Mouse (Mus musculus): ENCODE measurements at regions not wholly inside any gene's neighbourhood (a gene's known extent, or its start where the extent isn't known, plus 50 kb on each side); places are given as distances from the start of the nearest gene placed in this dataset.
"Not testable (repeated sequence)": the region's sequence is repeated elsewhere in the genome, so short reads cannot be mapped to it uniquely, and the experiment has no call there.

DNA sequence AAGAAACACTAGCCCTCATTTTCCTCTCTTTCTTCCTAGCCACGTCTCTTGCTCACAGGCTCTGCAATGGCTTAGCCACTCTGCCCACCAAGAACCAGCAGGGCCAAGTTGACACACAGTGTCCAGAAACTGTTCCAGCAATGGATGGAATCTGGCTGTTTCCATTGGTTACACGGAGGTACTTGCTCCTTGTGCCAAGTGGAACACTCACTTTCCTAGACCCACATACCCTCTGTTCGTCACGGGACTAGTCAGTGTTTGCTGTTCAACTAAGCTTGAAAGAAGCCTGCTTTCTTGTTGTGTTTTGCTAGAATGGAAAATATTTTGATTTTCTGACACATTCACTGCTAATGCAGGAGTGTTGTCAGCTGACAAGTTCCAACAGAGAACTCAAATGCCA, 575.7 kb upstream of the Gulo start:
- no peak for DNase-seq (ENCODE audit: low spot score)

DNA sequence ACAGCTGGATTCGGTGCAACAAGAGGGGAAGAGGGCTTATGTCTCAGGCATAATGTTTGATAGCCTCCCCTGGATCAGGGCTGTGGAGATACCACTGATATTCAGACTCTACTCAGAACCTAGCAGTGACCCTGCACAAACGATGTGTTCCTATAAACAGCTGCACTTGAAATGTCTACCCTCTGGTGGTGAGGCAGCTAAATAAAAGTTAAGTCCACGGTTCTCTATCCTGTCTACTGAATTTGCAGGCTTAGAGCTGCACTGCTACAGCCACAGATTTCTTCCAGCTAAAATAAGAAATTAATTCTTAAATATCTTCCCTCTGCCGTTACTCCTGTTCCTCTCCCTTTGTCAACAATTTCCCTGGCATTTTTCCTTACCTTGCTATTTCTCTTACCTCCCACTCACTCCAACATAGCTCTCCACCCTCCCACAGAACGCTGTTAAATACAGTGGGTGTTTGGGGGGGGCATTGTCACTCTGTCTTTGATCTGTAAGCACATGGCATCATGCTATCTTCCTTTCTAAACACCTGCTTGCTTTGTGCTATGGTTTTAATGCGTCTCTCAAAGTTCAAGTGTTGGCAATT, 571.0 kb upstream of the Gulo start:
- no peak for DNase-seq (ENCODE audit: low spot score)

DNA sequence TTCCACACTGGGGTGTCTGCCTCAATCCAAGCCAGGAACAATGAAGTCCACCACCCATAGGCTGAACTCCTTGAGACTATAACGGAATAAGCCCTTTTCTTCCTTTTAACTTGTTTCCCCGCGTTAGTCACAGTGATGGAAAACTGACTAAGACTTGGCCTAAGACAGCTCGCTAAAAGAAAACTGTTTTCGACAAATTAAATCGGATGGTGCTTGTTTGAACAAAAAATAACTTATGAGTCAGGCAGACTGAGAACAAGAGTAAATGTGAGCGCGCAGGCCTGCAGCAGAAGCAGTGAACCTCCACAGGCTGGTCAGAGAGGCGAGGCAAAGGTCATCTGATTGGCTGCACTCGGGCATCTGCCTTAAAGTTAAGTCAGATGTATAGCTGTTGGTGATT, 557.6 kb upstream of the Gulo start:
- DNase-seq (ENCODE audit: low spot score), result peak; percentile 5

DNA sequence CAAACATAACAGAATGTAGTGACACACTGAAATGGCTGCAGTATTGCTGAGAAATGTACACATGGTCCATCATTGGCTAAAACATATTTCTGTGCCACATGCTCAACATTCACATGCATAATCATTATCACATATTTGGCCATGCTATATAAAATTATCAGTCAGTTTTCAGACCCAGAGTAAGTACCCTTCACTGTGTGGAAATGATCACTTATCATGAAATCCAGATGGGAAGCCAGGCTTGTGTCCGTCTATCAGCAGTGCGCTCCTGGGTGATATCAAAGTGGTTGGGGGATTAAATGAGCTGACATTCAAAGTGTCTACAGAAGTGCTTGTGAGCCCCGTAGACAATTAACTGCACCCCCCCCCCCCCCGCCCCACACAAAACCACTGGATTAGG, 553.7 kb upstream of the Gulo start:
- DNase-seq (ENCODE audit: low spot score), result no peak

DNA sequence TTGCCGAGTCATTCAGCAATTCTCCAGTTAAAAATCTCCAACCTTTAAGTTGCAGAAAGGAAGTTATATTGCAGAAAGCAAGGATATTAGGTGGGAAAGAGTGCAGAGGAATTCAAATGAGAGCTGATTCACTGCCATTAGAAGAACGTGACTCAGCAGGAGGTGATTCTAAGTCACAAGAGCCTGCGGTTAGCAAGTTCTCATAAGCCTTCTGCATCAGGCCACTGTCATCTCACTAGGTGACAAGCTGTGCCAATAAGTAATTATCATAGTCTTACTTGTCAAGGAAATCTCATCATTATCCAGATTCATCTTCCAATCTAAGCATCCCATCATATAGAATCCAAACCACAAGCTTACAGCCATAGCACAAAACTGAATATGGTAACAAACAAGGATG, 552.7 kb upstream of the Gulo start:
- no peak for DNase-seq (ENCODE audit: low spot score)

DNA sequence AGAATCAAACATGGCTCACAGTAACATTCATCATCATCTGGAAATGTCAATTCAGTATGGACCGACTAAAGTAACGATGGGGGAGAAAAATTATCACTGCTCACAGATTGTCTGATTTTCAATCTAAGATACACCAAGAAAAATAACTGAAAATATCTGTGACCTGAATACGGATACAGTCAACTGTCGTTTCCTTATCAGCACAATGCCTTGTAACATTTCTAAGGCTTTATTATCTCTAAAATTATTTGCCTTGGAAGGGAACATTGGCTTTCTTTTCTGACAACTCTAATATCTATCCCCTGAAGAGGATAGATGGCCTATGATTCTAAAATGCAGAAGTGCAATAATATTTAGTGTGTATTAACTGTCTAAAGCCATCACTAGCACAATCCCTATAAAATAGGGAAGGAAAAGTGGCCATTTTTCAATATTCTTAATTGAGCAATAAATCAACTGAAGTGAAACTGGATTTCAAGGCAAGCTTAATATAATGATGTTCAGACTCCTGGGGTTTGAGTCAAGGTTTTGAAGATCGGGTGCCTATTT, 552.1 kb upstream of the Gulo start:
- DNase-seq (ENCODE audit: low spot score), result no peak

DNA sequence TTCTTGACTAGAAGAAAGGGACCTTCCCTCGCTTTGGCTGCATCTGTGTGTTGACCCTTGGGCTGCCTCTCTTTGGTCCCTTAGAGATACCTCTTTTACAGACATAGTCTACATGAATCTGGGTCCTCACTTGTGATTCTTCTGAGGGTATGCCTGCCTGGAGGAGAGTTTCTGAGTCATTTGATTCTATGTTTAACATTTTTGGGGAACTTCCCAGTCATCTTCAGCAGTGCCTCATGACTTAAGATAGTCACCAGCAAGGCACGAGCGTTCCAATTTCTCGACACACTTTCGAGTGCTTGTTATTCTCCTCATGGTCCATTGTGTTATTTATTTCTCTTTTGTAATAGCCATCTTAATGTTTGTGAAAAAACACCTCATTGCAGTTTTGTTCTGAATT, 549.4 kb upstream of the Gulo start:
- no peak for DNase-seq (ENCODE audit: low spot score)

DNA sequence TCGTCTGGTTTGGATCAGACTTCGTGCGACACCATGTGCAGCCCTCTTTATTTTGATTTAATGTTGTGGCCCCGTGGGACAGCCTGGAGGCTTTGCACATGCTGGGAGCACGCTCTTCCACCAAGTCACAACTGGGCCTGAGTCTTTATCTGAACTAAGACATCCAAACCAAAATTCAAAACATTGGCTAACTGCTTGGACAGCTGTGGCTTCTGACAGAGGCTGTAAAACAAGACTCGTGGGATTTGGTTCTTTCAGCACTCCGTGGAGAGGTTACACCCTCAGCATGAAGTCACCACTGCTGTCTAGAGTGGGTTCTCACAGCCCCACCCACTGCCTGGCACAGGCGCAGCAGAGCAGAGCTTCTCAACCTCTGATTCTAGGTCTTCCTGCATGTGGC, 548.6 kb upstream of the Gulo start:
- DNase-seq (ENCODE audit: low spot score), result no peak

DNA sequence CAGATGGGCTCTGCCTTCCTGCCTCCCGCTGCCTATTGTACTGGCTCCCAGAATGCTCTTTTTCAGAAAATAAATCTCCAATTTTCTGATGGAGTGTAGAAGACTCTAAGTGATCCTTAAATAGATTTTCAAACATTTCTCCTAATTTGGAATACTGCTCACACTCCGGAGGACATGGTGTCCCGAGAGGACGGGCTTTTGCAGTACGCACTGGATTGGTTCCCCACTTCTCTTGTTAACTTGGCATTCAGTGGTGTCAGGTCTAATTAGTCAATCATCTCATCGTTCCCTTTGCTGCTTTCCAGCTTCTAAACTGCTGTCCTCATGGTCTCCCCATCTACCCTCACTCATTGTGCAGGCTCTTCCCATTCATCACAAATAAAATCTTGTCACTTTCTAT, 529.5 kb upstream of the Gulo start:
- no peak for DNase-seq (ENCODE audit: low spot score)

DNA sequence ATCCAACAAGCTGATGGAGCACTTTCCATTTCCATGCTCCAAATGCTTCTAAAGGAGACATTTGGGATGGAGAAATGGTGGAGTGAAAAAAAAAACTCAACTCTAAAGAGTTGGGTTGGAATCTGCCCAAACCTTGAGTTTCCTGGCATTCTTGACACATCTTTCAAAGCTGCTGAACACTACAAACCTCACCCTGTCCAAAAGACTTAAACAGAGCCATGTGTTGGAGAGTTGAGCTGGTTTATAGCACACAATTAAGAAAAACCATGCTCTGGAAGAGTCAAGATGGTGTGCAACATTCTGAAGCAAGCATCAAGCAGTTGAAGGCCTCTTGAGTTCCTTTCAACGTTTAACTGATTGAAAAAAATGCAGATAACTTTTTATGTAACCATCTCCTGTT, 525.7 kb upstream of the Gulo start:
- DNase-seq (ENCODE audit: low spot score), result no peak

DNA sequence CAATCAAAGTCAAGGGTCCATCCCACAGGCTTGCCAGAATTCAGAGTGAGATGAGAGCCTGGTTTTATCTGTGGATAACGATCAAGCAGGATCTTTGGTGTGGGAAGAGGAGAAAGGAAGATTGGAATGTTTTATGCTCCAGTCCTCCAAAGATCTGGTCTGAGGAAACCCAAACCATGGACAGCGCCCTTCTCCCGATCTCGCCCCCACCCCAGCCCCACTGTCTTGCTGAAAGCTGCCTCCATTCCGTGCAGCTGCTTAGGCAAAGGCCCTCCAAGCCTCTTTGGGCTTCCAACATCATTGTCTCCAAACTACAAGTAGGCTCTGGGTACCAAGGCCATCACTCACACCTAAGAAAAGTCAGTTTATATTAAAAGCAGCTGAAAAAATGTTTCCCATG, 519.1 kb upstream of the Gulo start:
- DNase-seq (ENCODE audit: low spot score), result no peak

DNA sequence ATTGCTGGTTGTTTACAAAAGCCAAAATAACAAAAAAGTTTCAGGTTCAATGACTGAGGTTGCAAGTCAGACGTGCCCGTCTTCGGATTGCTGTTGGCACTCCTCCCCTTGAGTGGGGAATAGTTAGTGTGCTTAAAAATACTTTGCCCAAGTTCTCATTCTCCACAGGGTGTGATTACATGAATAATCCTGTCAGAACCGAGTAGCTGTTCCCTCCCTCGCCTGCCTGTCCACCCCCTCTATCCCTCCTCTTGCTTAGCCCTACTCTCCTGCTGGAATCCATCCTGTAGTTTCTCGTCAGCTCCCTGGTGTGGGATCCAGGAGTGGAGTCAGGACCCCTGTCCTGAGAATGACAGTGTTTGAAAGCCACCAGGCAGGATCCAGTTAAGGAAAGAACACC, 518.1 kb upstream of the Gulo start:
- no peak for DNase-seq (ENCODE audit: low spot score)

DNA sequence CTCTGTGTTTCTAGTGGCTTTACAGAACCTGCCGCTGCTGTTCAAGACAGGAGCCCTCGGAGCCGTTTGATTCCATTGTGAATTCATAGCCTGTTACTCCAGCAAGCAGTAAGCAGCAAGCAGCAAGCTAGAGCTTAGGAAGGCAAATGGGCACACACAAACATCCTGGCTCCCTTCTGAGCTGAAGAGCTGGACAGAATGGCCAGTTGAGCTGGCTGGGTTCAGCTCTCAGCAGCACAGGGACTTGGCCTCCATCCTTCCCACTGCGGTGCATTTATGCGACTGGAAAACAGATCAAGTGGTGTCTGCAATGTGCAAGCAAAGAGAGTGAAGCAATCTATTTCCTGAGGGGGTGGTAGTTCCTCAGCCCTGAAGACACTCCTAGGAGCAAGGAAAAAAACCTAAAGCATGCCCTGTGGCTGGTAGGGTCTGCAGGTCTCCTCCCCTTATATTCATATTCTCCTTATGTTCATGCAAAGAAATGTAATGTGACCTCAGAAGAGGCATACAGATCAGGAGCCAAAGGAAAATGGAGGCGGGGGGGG, 513.9 kb upstream of the Gulo start:
- DNase-seq (ENCODE audit: low spot score), result no peak

DNA sequence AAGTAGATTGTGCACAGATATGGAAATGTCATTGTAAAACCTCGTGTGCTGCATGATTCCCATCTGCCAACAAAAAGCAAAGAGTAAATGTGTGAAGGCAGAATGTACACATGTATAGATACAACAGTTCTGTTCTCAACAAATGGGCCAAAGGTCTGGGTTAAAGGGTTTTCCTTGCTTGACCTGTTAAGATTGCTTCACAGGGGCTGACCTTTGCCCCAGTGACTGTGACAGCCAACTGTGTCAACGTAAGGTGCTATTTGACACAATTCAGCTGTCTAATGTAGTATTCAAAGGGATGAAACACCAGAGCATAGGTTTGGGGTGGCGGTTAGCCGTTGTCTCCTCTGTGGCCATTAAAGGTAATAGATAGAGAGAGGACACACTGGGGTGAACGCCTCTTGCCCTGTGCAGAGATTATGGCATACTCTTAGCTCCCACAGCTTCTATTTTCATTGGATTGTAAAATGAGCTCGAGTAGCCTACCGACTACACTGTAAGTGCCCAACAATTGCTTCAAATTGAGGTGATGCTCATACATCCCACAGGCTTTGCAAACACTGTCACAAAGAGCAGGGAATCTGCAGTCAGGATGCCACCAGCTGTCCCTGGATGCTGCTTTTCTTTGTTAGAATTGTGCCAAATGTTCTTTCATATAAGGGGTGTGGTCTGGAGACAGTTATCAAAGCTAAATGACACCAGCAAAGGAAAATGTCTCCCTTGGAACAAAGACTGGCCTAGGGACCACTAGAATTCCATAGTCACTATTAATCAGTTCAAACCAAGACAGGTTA, 513.0 kb upstream of the Gulo start:
- DNase-seq (ENCODE audit: low spot score), result peak; percentile 61

DNA sequence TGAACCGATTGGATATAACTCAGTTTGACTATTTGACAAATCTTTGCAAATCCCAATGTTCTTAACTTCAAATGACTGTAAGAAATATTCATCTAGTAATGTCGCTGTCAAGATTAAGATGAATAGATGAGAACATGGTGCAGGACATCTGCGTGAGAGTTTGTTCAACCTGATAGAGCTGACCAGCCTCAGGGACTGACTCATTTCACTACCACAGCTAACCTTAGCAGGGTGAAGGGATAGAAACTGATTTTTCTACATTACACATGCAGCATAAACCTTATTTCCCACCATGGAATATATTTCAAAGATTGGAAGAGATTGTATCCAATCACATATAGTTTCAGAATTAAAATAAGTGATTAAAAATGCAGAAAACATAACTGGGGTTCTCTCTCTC, 507.8 kb upstream of the Gulo start:
- no peak for DNase-seq (ENCODE audit: low spot score)

DNA sequence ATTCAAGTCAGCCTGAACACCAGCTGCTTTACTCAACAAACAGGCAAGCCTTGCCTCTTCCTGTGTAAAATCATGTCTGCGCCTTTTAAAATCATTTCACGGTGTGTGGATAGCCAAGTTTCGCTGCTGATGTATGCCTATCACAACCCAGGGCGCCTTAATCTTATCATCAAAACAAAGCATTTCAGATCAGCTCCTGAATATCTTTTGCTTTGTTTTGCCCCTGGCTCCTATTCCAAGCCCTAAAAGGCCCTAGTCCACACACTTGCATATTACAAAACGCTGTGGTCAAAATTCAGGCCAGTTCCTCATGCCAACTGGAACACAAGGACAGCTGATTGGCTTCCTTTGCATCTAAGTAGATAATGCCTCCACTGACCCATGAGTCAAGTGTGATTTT, 501.7 kb upstream of the Gulo start:
- DNase-seq (ENCODE audit: low spot score), result no peak

DNA sequence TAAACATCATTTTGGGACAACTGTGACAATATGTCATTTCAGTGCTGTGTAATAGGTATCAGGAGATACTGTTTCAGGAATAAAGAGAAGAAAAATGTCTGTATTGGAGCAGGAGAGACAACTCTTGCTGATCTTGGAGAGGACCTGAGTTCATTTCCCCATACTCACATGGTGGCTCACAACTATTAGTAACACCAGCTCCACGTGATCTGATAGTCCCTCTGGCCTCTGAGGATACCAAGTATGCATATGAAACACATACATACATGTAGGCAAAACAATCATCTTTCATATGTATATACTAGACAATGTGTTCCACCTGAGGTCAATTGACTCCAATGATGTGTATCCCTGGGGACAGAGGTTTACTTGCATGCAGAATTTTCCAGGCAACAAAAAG, 501.2 kb upstream of the Gulo start:
- no peak for DNase-seq (ENCODE audit: low spot score)

DNA sequence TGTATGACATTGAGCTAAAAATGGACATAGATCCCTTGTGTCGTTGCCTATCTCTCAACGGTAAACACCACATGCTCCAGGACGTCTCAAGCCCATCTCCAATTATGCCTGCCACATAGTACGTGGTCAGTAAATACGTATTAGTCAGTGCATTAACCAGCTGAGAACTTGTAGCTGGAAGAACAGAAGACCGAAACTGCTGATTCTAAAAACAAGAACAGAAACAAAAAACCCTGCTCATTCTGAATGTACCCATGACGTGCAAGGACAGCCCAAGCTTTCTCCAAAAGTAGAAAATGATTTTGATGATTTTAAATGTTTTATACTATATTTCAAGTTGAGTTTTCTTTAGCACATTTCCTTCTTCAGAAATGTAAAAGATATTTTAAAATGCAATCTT, 500.7 kb upstream of the Gulo start:
- DNase-seq (ENCODE audit: low spot score), result no peak

DNA sequence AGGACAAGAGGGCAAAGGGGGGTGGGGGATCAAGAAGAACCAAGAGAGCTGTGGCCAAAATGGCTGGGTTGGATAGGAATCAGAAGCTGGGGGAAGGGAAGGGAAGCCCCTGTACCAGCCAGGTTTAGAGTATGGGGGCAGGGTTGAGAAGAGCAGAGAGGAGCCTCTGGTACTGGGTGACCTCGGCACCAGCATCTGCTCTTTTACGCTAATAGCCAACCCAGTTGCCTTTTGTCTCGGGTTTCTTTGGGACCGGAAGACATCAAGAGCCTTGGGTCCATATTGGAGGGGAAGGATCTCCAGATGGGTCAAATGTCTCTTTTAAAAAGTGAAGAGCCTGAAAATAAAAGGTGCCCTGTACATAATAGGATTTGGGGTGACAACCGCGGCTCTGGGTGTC, 493.0 kb upstream of the Gulo start:
- no peak for DNase-seq (ENCODE audit: low spot score)

DNA sequence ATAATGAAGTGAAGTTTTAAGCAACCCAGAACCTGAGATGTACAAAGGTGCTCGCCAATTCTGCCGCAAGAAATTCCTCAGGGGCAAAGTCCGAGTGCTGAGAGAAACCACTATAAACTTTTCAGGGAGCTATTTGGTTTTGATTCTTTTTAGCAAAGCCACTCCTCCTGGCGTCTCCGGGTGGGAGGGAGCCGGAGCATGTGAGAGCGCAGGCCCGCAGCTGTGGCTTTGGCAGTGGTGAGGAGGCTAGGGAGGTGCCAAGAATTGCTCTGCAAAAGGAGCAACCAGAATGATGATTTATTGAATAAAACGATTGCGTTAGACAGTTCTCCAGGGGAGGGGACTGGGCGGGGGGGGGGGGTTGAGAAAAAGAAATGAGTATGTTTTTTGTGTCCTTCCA, 490.9 kb upstream of the Gulo start:
- DNase-seq (ENCODE audit: low spot score), result peak; percentile 45

DNA sequence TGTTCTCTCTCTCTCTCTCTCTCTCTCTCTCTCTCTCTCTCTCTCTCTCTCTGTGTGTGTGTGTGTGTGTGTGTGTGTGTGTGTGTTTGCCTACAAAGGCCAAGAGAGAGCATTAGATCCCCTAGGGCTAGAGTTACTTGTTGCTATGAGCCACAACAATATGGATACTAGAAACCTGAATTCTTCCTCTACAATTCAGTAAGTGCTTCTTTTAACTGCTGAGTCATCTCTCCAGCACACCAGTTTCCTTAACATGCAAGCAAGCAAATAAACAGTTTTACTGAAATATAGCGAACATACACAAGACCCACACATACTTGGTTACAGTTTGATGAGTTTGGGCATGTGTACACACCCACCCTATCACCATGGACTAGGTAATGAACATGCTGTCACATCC, 486.1 kb upstream of the Gulo start:
- no peak for DNase-seq (ENCODE audit: low spot score)

DNA sequence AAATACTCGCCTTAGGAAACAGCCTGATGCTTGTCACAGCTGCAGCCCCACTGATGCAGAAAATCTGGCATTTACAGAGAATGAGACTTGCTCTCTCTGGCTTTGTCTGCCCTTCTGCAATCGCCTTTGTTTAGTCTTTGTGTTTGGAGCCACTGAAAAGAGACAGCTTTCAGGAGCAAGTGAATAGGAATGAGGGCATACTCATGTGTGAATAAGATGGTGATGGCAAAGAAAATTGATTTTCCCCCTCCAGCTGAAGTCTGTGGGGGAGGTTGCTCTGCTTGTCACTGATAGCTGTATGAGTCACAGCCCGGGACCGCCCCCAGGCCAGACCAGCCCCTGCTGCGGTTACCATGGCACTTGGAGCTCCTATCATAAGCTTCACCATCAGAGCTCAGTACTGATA, 485.5 kb upstream of the Gulo start:
- peak; percentile 70 for DNase-seq (ENCODE audit: low spot score)

DNA sequence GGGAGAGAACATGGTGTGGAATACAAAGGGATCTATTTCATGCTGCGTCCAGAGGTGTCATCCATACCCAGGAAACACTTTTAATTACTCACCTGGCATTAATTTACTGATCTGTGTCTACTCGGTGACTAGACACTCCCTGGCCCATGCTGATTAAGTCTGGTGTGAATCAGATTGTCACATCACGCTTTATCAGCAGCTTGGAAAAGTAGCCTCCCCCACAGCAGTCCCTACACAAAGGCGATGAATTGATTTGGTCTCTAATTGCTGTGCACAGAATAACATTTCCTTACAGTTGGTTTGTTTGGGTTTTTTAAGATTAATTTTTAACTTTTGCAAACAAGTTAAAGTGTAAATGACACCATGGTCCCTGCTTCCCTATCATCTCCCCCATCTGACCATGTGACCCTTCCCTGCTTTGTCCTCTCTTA, 484.7 kb upstream of the Gulo start:
- DNase-seq (ENCODE audit: low spot score), result no peak

DNA sequence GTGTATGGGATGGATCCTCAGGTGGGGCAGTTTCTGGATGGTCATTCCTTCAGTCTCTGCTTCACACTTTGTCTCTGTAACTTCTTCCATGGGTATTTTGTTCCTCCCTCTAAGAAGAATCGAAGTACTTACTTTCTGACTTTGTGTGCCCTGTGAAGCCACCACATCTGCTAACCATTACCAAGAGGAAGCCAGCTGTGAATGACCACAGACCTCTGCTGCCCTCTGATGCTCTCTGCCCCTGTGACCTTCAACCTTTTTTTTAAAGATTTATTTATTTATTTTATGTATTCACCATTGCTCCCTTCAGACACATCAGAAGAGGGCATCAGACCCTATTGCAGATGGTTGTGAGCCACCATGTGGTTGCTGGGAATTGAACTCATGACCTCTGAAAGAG, 475.7 kb upstream of the Gulo start:
- DNase-seq (ENCODE audit: low spot score), result not testable (repeated sequence)

Measured in yolk sac, embryonic 10.5 days (tissue).